Mouse (Mus musculus) layer of hippocampus, postnatal 10 days (tissue): ENCODE results near the gene Nt5m. TPM values are rescaled to one million over a fixed set of nuclear protein-coding genes. Genes with fewer than 3 reads are reported as not detected.

Source experiments
- DNase-seq, 2 experiments: peaks; one replicate each; pipeline ENCODE4 v3.0.0; 2021; ENCODE audit warnings: low spot score in 2 of 2
- total RNA-seq, 2 experiments: library from RNA; stranded (reverse); gene quantifications; 2 replicates each; pipeline ENCODE4 v1.2.3; 2021

The Nt5m gene
- total RNA-seq, 2 experiments from 2014 or later: 50.3 to 53.9 TPM

DNA sequence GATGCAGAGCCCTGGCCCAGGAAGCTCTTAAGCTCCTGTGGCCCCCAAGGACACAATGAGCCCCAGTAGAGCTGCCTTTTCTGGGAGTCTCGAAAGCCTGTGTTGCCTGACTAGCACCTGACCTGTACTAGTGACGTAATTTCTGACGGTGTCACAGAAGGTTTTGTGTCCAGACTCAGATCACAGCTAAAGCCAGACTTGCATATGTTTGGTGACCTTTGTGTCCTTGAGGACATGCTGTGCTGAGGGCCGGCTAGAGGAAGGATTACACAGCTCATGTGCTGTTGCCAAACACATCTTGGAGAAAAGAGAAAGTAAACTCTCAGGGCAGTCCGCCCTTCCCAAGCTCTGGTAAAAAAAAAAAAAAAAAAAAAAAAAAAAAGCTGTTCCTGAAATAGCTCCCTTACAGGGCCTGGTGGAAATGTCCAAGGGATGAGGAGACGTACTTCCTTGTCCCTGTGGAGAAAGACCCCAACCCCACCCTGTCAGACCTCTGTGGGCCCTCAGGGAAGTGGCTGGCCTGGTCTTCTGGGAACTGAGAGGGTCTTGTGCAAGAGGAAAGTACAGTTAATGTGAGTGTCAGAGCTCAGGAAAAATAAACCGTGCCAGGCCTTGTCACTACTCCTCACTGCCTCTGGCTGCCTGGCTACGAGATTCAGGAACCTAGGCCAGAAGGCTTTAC is 62.9 kb downstream of the Nt5m start:
- no peak for DNase-seq

DNA sequence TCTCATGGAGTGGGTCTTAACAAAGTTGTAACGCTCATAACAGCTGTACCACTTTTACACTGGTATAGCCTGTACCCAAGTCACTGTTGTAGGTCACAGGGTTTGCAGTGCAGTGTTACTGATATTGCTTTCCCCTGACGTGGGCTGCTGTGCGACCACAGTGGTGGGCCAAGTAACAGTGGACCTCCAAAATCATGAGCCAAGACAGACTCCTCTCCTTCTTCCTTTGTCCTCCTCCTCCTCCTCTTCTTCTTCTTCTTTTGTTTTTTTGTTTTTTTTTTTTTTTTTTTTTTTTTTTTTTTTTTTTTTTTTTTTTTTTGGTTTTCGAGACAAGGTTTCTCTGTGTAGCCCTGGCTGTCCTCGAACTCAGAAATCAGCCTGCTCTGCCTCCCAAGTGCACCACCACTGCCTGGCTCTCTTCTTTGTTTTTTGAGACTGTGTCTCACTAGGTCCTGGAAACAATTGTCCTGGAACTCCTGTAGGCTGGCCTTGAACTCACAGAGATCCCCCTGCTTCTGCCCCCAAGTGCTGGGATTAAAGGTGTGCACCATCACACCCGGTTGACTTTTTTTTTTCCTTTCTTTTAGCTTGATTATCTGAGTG is 67.4 kb downstream of the Nt5m start:
- DNase-seq: no peak

DNA sequence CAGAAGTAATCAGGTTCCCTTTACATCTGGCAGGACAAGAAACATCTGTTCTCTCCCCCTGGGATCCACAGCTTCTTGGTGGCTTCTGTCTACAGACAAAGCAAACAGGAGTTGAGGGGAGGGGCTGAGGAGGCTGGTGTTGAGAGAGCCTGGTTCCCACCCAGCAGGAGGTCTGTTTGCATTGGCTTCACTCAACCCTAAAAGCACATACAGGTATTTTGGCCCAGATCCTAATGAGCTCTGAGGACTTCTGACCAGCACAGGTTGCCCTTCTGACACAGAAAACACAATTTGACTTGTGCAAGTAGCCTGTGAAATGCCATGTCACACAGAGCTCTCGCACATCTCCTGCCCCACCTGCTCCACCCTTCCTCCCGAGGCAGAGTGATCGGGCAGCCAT is 69.2 kb downstream of the Nt5m start:
- no peak for DNase-seq

DNA sequence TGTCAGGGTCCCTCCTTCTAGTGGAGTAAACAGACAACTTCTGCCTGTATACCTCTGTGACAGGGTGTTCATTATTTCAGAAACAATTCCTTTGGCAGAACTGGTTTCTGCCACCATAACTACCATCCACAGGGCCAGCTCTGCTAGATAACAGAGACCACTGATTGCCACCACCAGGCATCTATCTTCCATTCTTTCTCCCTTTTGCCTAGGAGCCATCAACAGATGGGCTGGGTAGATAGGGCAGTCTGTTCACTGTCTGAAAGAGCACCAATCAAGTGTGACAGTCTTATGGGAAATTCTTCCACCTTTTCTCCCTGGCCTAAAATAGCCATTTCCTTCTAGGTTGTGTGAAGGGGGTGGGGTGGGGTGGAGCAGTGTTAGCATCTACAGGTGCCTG is 71.3 kb downstream of the Nt5m start:
- DNase-seq: no peak

DNA sequence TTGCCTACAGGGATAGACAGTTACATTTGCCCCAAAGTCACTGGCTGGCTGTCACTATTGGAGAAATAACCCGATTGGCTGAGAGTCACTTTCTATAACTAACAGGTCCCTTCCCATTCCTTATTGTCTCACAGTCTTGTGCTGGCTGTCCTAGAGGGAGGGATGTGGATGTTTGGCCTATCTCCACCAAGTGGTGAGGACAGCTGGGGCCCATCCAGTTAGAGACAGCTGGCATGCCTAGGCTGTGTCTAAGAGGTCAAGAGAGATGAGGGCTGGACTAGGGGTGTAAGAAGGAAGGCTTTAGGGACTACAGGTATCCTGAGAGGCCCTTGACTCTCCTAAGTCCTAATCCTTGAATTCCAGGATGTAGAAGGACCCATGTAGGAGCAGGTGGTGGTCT is 72.3 kb downstream of the Nt5m start:
- no peak for DNase-seq

DNA sequence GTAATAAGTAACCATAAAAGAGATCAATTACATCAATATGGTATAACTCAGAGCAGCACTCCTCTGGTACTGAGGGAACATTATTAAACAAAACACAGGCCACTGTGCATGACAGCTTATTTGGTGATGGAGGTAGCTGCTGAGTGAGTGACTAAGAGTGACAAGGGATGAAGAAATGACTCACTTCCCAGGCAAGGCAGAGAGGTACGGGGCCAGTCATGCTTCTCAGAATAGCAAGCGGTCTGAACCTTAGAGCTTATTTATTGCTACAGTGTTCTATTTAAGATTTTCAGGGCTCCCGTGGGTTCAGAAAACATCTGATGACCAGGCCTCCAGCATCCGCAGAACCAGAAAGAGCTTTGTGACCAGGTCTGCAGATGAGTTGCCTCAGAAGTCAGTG is 74.5 kb downstream of the Nt5m start:
- no peak for DNase-seq

DNA sequence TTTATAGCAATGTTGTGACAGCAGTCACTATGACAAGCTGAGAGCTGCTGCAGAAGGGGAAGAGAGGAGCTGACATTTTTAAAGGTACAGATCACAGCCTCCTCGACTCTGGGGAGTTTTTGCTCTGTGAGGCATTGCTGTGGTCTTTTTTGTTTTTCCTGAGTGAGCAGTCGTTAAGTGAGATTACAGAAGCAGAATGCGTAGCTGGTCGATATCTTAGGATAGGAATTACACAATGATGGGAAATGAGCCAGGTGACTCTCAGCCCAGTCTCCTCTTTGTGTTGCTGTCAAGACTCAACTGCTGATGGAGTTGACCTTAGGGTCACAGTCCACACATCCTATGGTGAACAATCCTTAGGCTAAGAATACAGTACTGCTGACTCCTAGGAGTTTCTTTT is 78.8 kb downstream of the Nt5m start:
- no peak for DNase-seq

DNA sequence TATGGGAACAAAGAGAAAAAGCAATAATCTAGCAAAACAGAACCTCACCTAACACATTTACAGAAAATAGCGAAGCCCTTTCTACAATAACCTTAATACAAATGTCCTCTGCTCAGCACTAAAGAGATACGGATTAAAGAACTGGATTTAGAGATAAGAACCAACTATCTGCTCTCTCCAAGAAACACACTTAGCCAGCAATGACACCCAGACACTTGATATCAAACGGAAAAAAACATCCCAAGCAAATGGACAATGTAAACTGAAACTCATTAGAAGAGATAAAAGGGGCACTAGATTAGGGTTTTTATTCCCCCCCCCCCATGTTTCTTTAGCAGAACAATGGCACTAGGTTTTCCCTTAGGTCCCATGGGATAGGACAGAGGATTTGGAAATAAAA is 80.2 kb downstream of the Nt5m start:
- no peak for DNase-seq

DNA sequence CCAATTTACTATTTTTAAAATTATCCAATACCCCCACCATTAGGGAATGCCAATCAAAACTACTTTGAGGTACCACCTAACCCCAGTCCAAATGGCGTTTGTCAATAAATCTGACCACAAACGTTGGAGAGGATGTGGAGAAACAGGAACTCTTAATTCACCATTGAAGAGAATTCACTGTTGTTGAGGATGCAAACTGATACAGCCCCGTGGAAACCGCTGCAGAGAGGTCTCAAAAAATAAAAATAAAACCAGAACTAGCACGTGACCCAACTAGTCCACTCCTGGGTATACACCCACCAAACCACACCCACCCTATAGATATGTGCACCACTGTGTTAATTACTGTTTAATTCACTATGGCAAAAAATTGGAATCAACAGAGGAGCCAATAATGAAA is 81.1 kb downstream of the Nt5m start:
- DNase-seq: no peak

DNA sequence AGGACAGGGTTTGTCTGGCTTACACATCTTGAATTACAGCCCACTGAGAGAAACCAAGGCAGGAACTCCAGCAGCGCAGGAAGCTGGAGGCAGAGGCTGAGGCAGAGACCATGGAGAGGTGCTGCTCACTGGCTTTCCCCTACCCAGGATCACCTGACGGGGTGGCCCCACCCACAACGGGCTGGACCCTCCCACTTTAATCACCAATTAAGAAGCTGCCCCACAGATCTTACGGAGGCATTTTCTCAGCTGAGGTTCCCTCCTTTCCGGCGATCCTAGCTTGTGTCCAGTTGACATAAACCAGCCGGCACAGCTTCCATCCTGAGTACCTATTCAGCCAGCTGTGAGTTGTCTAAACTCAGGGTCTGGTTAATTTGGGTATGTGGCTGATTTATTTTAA is 82.0 kb downstream of the Nt5m start:
- no peak for DNase-seq

DNA sequence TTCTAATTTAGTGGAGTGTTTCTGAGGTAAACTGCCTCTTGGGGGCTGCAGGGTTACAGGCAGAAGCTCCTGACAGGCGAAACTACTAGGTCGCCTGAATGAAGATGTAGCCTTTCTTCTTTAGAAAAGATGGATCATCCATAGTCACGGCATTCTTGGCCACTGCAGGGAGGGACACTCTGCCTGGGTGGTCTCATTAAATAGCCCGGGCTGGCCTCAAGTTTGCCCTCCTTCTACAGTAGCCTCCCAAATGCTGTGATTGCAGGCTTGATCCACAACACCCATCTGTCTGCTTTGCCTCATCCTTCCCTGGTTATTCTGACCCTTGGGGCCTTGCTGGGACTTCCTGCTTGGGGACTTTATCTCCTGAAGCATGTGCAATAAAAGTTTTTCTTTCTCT is 90.8 kb downstream of the Nt5m start:
- DNase-seq: no peak

Other genes starting within 250 kb of the Nt5m start
- gene Olfr223, start 246.2 kb upstream of the Nt5m start, total RNA-seq: not detected
- gene Mprip, start 178.1 kb upstream of the Nt5m start, total RNA-seq: 100 to 1,000 TPM; 240 to 256 TPM
- under 1 TPM; 0.66 to 0.96 TPM for gene Pld6, start 51.8 kb upstream of the Nt5m start, total RNA-seq
- gene Flcn, start 29.4 kb upstream of the Nt5m start, total RNA-seq: 10 to 100 TPM; 30.8 to 33.2 TPM
- 10 to 100 TPM; 72.1 to 76.4 TPM for gene Cops3, start 391 bp downstream of the Nt5m start, total RNA-seq
- 10 to 100 TPM; 25.0 to 28.3 TPM for gene Med9, start 108.8 kb downstream of the Nt5m start, total RNA-seq
- 10 to 100 TPM; 12.2 to 14.2 TPM for gene Rasd1, start 125.5 kb downstream of the Nt5m start, total RNA-seq
- 1 to 10 TPM; 6.5 to 7.1 TPM for gene Pemt, start 207.0 kb downstream of the Nt5m start, total RNA-seq